Comparison of ENCODE assay signal across 22 mouse cellular contexts in the genomic region with DNA sequence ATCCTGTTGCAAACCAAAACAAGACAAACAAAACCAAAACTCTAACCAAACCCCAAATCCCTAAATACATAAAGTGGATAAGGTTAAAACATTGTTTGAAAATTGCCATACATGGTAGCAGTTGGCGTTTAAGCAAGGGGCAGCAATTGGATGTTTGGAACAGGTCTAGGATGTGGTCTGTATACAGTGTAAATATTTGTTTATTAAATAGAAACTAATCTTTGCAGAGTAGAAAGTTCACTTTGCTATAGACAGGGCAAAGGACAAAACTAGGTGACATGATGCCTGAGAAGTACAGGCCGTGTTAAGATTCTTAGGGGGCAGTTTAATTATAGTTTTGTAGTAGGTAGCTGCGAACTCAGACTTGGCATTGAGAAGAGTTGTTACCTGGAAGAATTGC.
"Had no signal": no experiment of that assay in that cellular context is flagged by ENCODE, and none has a peak within 500 bp of the region (broad histone marks: within the 10 kb centered on the region; RNA-seq: fewer than 3 reads in every experiment).

No protein-coding gene starts in this region.

- H3K9me3 ChIP-seq: heart, embryonic 10.5 days; heart, embryonic 12.5 days; hindbrain, embryonic 13.5 days; hindbrain, embryonic 15.5 days; kidney, embryonic 15.5 days; limb, embryonic 10.5 days; limb, embryonic 12.5 days had no signal

- H3K4me1 ChIP-seq: heart, embryonic 12.5 days; hindbrain, embryonic 13.5 days; hindbrain, embryonic 15.5 days; kidney, embryonic 15.5 days; limb, embryonic 10.5 days; limb, embryonic 12.5 days had no signal

- ATAC-seq: hindbrain, postnatal 0 days; intestine, embryonic 16.5 days had no signal

- DNase-seq: gastrocnemius, adult 2 months; gastrocnemius, postnatal 10 days; gastrocnemius, postnatal 25 days; heart, adult 18-20 months; heart, postnatal 10 days; kidney, adult 11 months; kidney, adult 2 months; kidney, adult 9 months; kidney, postnatal 14 days; kidney, postnatal 36 days had no signal

- H3K27ac ChIP-seq: gastrocnemius, adult 2 months; heart, embryonic 10.5 days; hindbrain, embryonic 13.5 days; hindbrain, embryonic 15.5 days; hindbrain, postnatal 0 days; kidney, embryonic 15.5 days; kidney, postnatal 0 days; layer of hippocampus, adult 2 months; left cerebral cortex, adult 2 months; limb, embryonic 10.5 days; limb, embryonic 12.5 days had no signal

- H3K4me3 ChIP-seq: gastrocnemius, adult 2 months; heart, embryonic 10.5 days; heart, embryonic 12.5 days; hindbrain, embryonic 13.5 days; hindbrain, embryonic 15.5 days; kidney, embryonic 15.5 days; layer of hippocampus, adult 2 months; left cerebral cortex, adult 2 months; limb, embryonic 10.5 days; limb, embryonic 12.5 days had no signal

- H3K36me3 ChIP-seq: heart, embryonic 10.5 days; heart, embryonic 12.5 days; hindbrain, embryonic 13.5 days; hindbrain, embryonic 15.5 days; kidney, embryonic 15.5 days; limb, embryonic 10.5 days; limb, embryonic 12.5 days had no signal

- H3K4me2 ChIP-seq: heart, embryonic 12.5 days; hindbrain, embryonic 13.5 days; hindbrain, embryonic 15.5 days; kidney, embryonic 15.5 days; limb, embryonic 12.5 days had no signal

- H3K27me3 ChIP-seq: heart, embryonic 12.5 days; hindbrain, embryonic 13.5 days; hindbrain, embryonic 15.5 days; kidney, embryonic 15.5 days; limb, embryonic 12.5 days had no signal

- H3K9ac ChIP-seq: heart, embryonic 12.5 days; hindbrain, embryonic 13.5 days; hindbrain, embryonic 15.5 days; kidney, embryonic 15.5 days; limb, embryonic 12.5 days had no signal
